Mouse (Mus musculus): ENCODE measurements around the gene Pld2.

The Pld2 gene

DNA sequence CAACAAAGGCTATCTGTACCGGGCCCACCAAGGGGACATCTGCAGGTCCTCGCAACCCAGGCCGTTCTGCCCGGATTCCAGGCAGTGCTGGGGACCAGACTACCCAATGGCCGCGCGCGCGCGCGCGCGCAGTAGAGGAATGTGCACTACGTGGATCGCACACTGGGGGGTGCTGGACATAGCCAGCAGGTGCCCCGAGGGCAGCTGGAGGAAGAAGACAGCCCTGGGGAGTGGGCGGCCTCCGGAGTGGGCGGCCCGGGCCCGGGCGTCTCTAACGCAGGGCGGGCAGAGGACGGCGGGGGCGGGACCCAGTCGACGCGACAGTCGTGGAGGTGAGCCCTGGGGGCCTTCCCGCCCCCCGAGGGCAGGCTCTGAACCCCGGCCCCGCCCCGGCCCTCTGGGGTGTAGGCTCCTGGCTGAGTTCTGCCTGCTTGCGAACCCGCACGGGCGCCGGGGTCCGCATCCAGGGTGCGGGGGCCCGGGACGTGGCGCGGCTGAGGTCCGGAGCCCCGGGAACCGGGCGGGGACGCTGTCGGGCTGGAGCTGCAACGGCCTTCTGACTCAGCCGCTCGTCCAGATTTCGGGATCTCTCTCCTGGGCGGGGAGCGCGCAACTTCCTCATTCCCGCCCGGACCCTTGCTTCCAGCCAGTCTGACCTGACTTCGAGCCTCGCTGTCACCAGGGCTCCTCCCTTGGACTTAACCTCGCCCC, at the start of gene Pld2:
Pld2 (plus strand) TSS at position 188 of the 711 bp plus-strand sequence.
- ChIA-PET POLR2A (interaction anchor here in 3 of 4 experiments (0.6 to 2.3 kb wide), 22 partner anchors 9 to 479 kb away, joined by 3 to 16 read pairs (median 4); partner anchors contain the start of genes Psmb6 (in 2 of the 3), 4930544D05Rik (in 1 of the 3), Arrb2 (in 1 of the 3) and Gltpd2 (in 1 of the 3)), CTCF (interaction anchor here in 3 of 4 experiments (0.6 to 2.2 kb wide), 11 partner anchors 11 to 525 kb away, joined by 3 to 6 read pairs (median 3); partner anchors contain the start of genes Psmb6 (in 2 of the 3) and Arrb2 (in 1 of the 3))

DNA sequence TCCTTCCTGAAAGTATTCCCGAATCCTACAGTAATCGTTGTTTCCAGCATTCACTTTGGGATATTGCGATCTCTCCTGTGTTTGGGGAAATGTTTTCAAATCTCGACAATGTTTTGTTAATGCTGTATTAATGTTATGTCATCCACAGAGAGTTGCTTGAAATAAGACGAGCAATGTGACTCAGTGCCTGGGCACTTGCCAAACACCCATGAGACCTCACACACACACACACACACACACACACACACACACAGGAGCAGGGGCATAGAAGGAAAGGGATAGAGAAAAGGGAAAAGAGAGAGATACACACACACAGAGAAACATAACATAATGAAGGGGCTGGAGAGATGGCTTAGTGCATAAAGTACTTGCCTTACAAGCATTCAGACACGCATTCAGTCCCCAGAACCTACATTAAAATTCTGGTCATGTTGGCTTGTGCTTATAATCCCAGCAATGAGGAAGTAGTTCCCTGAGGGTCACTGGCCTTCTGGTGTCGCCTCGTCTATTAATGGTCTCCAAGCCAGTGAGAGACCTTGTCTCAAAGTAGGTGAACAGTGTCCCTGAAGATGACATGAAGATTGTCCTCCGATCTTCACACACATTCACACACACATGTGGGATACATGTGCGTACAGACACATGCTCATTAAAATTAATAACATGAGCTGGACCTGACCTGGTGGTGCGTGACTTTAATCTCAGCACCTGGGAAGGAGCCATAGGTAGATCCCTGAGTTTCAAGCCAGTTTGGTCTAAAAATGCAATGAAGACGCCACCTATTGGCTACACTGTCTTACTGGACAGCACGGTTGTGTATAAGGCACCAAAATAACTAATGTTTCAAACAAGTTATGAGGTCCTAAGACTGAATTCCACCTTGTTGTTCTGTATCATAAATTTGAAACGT, 40.0 kb upstream of the Pld2 start:
- CTCF ChIA-PET: interaction anchor here (0.7 to 1.7 kb wide), 5 partner anchors 10 to 293 kb away, joined by 3 to 5 read pairs (median 3); partner anchors contain the start of gene Arrb2 (in 2 of the 4)
- POLR2A ChIA-PET: no interaction called here

DNA sequence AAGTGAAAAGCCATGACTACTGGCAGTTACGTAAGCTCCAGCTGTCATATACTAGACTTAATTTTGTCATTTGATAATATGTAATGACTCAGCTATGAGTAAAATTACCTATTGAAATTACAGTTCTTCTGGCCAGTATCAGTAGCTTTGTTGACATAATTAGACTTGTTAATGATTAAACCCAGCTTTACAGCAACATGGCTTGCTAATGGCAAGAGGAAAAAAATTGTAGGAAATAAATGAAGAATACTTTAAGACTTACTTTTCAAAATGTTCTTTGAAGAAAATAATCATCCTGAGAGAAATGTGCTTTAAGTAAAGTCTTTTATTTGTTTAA, 39.4 kb upstream of the Pld2 start:
- ChIA-PET CTCF (interaction anchor here in 2 of 4 experiments (0.9 to 1.0 kb wide), 2 partner anchors 68 to 82 kb away, joined by 3 read pairs; partner anchors contain the start of gene Arrb2 (in 1 of the 2)), POLR2A (no interaction called here)

DNA sequence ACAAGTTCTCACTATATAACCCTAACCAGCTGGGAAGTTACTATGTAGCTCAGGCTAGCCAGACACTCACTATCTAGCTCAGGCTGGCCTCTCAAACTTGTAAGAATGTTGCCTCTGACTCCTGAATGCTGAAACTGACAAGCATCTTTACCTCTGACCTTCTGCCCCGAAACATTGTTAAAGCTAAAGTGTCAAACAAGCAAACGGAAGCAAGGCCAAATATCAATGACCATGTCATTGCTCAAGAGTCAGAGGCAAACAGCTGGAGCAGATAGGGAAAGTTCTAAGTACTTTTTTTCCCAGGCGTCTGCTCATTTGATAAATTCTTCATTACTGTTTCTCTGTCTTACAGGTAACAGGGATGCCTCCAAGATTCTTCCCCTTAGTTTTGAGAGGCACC, 37.8 kb upstream of the Pld2 start:
- ChIA-PET CTCF (interaction anchor here in 1 of 4 experiments (1.4 kb wide), 1 partner anchor 13 kb away, joined by 4 read pairs; no protein-coding TSS in a partner anchor), POLR2A (interaction anchor here in 1 of 4 experiments (0.9 kb wide), 1 partner anchor 145 kb away, joined by 3 read pairs; the partner anchor contains the start of genes Rnf167 and Slc25a11)

DNA sequence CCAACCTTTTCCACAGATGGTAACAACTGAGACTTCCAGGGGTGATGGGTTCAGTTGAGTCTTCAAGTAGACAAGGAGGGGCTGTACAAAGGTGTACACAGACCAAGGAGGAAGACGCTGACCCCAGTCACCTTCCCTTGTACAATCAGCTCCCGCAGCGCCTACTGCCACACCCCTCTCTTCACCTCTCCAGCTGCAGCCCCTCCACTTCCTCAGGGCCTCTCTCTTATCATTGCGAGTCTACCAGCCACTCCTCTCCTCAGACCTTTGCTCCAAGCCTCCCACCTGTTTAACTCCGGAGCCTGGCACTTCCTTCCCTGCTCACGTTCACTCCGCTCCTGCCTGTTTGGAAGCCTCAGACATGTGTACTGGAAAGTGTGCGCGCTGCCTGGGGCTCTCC, 34.9 kb upstream of the Pld2 start, which contains the start of gene Tm4sf5:
Tm4sf5 (plus strand) TSS at position 275 of the 400 bp plus-strand sequence.
- ChIA-PET POLR2A (interaction anchor here (0.5 to 1.8 kb wide), 13 partner anchors 13 to 467 kb away, joined by 3 to 16 read pairs (median 3); partner anchors contain the start of genes Arrb2 (in 1 of the 4), Med11 (in 1 of the 4), Pelp1 (in 1 of the 4) and Psmb6 (in 1 of the 4)), CTCF (interaction anchor here (0.5 to 1.2 kb wide), 11 partner anchors 9 to 1561 kb away, joined by 3 to 8 read pairs (median 3); partner anchors contain the start of genes Slc16a11 (in 1 of the 4) and Vmo1 (in 1 of the 4))

DNA sequence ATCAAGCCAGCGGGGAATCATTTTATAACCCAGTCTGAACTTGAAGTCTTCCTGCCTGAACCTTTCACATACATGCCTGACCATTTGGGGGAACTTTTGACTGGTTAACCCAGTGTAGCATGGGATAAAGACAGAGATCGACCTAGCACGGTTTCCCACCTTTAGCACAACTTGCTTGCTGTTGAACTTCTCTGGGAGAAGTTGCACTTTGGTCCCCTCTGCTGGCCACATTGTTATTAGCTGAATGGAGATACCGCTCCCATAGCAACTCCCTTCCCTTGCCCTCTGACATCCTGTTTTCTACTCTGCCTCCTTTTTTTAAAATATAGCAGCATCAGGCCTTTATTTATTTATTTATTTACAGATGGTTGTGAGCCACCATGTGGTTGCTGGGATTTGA, 33.5 kb upstream of the Pld2 start:
- ChIA-PET POLR2A (interaction anchor here (0.5 to 1.1 kb wide), 6 partner anchors 33 to 338 kb away, joined by 3 to 4 read pairs (median 3); partner anchors contain the start of genes Arrb2 (in 1 of the 4) and Rabep1 (in 1 of the 4)), CTCF (interaction anchor here (0.6 to 1.4 kb wide), 11 partner anchors 12 to 324 kb away, joined by 3 to 10 read pairs (median 4); partner anchors contain the start of genes Arrb2 (in 1 of the 4), Med11 (in 1 of the 4) and Psmb6 (in 1 of the 4))

DNA sequence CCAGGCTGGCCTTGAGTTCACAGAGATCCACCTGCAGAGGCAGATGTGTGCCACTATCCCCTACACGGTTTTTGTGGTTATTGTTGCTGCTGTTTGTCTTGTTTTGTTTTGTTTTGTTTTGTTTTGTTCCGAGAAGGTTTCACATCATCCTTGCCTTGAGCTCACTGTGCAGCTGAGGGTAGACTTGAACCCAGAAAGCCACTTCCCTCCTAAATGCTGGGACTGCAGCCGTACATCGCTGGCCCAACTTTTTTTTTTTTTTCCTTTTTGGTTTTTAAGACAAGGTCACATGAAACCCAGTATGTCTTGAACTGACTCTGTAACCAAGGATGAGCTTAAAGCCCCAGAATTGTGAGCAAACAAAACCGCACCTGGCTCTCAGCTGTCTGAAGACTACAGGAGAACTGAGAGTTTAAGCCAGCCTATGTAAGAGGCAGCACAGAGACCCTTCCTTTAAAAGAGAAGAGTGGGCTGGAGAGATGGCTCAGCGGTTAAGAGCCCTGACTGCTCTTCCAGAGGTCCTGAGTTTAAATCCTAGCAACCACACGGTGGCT, 32.8 kb upstream of the Pld2 start:
- CTCF ChIA-PET: interaction anchor here (0.6 to 1.4 kb wide), 14 partner anchors 11 to 325 kb away, joined by 3 to 10 read pairs (median 4); partner anchors contain the start of genes Arrb2 (in 1 of the 4), Med11 (in 1 of the 4) and Psmb6 (in 1 of the 4)
- POLR2A ChIA-PET: interaction anchor here in 3 of 4 experiments (0.5 to 1.1 kb wide), 4 partner anchors 34 to 75 kb away, joined by 3 to 4 read pairs (median 3); partner anchors contain the start of gene Arrb2 (in 1 of the 3)

DNA sequence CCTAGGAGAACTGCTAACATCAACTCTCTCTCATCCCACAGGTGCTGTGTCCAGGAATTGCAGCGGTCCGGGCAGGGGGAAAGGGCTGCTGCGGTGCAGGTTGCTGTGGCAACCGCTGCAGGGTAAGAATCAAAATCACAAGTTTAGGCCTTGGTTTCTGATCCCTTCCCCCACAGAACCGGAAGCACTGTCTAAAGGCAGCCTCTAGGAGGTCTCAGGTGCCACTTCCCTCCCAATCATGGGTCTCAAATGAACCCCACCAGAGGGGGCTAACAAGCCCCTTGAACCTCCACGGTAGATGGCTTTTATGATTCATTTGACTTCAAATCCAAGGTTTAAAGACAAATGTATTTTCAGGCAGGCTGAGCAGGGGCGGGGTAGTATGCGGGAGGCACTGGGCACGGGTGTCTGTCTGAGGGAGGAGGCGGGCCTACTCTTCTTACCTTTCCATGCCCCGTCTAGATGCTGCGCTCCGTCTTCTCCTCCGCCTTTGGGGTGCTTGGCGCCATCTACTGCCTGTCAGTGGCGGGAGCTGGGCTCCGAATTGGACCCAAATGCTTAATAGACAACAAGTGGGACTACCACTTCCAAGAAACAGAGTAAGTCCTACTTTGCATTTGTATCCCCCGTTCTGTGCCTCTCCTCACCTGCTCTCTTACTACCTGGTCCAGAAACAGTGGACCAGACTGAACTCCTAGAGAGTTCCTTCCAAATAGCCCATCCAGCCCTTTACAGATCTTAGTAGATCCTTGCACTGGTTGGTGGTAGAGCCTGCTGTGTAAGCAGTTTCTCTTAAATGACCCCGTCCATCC, 29.9 kb upstream of the Pld2 start:
- ChIA-PET CTCF (interaction anchor here (0.6 to 3.4 kb wide), 21 partner anchors 10 to 736 kb away, joined by 3 to 12 read pairs (median 4); partner anchors contain the start of genes Arrb2 (in 2 of the 4), Med11 (in 1 of the 4) and Psmb6 (in 1 of the 4)), POLR2A (interaction anchor here in 3 of 4 experiments (0.5 to 2.8 kb wide), 10 partner anchors 9 to 158 kb away, joined by 3 to 12 read pairs (median 3); partner anchors contain the start of genes Gltpd2 (in 2 of the 3), 4930544D05Rik (in 1 of the 3) and Psmb6 (in 1 of the 3))

DNA sequence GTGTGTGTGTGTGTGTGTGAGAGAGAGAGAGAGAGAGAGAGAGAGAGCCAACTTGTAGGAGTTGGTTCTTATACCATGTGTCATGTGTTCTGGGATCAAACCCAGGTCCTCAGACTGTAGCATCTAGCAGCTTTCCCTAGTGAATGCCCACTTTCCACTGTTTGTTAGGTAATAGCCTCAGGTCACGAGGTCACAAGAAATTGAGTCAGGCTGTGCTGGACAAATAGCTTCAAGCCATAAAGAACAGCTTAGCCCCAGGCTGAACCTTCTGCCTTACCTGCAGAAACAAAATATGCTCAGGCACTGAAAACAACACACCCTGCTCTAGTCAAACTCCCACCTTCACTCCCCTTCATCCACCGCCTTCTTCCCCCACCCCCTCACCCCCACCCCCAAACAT, 28.6 kb upstream of the Pld2 start:
- POLR2A ChIA-PET: interaction anchor here in 3 of 4 experiments (0.5 to 2.8 kb wide), 10 partner anchors 9 to 210 kb away, joined by 3 to 12 read pairs (median 3); partner anchors contain the start of genes Psmb6 (in 2 of the 3), Gltpd2 (in 1 of the 3) and Pld2 (in 1 of the 3)

DNA sequence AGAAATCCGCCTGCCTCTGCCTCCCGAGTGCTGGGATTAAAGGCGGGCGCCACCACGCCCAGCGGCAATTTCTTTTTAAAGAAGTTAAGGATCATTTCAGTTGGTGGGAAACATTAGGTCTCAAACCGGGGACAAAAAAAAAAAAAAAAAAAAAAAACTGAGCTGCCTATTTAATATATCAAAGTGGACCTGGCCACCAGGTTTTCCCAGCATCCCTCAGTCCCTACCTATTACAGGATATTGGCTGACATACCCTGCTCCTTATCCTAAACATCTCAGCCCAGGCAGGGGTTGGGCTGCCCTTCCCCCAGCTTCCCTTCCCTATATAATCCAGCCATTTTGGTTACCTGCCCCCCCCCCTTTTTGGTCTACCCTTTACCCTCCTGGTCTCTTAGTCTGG, 28.0 kb upstream of the Pld2 start:
- POLR2A ChIA-PET: interaction anchor here in 2 of 4 experiments (0.6 to 1.8 kb wide), 5 partner anchors 14 to 501 kb away, joined by 3 to 5 read pairs (median 3); partner anchors contain the start of genes Pld2 (in 1 of the 2) and Psmb6 (in 1 of the 2)
- CTCF ChIA-PET: interaction anchor here (0.6 to 3.4 kb wide), 6 partner anchors 80 to 1777 kb away, joined by 3 to 12 read pairs (median 4); partner anchors contain the start of genes Arrb2 (in 1 of the 4) and Slc2a4 (in 1 of the 4)

More for the DNA sequence above, 28.6 kb upstream of the Pld2 start:
- CTCF ChIA-PET: interaction anchor here (0.6 to 3.4 kb wide), 11 partner anchors 59 to 584 kb away, joined by 3 to 12 read pairs (median 4); partner anchors contain the start of genes Arrb2 (in 1 of the 4), Med11 (in 1 of the 4), Slc16a11 (in 1 of the 4) and Slc2a4 (in 1 of the 4)

DNA sequence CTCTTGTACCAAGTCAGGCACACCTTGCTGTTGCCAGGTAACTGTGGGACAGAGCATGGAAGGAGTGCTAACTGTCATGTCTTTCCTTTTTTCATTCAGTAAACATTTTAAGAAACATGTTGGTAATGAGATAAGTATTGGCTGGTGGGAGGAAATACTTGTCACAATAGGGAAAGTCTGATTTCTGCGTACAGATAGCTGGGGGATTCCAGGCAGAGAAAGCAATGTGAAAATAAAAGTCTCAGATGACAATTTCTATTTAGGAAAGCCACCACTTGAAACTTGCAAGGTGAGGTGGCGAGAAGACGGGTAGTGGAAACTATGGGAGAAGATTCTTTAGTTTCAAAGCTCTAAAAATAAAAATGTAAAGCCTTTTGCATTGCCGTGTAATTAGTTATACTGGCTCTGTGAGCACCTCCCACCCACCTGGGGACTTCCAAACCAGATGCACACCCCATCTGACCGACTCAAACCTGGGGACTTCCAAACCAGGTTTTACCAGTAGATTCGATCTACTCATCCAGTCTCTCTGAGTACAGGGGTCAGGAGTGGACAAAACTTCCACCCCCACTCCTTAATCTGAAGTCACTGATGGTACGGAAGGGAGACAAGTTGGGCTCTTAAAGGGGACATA, 27.0 kb upstream of the Pld2 start:
- CTCF ChIA-PET: interaction anchor here in 2 of 4 experiments (1.0 to 1.9 kb wide), 6 partner anchors 8 to 134 kb away, joined by 3 to 5 read pairs (median 4); partner anchors contain the start of genes Med11 (in 1 of the 2), Rnf167 (in 1 of the 2), Slc25a11 (in 1 of the 2) and Tm4sf5 (in 1 of the 2)

DNA sequence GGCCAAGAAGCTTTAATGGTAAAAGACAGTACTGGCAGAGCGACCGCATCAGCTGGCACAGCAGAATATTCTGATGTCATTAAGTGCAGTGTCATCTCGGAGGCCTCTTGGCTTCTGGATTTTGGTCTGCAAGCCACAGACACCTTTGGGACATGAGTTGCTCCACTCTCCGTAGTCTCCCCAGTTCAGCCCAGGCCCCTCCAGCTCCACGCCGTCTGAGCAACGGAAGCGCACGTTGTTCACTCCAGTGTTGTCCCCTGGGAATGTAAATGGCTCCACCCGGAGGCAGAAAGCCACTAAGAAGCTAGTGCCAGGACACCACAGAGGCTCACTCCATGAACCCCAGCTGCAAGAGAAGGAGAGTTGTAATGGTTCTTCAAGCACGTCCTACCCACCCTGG, 26.3 kb upstream of the Pld2 start:
- ChIA-PET POLR2A (interaction anchor here in 3 of 4 experiments (0.6 to 2.3 kb wide), 6 partner anchors 12 to 263 kb away, joined by 3 to 9 read pairs (median 3); partner anchors contain the start of genes Arrb2 (in 1 of the 3), Psmb6 (in 1 of the 3) and Spag7 (in 1 of the 3)), CTCF (interaction anchor here in 2 of 4 experiments (1.0 to 1.9 kb wide), 8 partner anchors 9 to 133 kb away, joined by 3 to 6 read pairs (median 4); partner anchors contain the start of genes Med11 (in 1 of the 2), Psmb6 (in 1 of the 2), Rnf167 (in 1 of the 2) and Slc25a11 (in 1 of the 2))

More for the DNA sequence above, 27.0 kb upstream of the Pld2 start:
- POLR2A ChIA-PET: interaction anchor here in 2 of 4 experiments (1.1 to 2.3 kb wide), 4 partner anchors 12 to 156 kb away, joined by 3 to 9 read pairs (median 3); partner anchors contain the start of genes Arrb2 (in 1 of the 2), Psmb6 (in 1 of the 2) and Spag7 (in 1 of the 2)

DNA sequence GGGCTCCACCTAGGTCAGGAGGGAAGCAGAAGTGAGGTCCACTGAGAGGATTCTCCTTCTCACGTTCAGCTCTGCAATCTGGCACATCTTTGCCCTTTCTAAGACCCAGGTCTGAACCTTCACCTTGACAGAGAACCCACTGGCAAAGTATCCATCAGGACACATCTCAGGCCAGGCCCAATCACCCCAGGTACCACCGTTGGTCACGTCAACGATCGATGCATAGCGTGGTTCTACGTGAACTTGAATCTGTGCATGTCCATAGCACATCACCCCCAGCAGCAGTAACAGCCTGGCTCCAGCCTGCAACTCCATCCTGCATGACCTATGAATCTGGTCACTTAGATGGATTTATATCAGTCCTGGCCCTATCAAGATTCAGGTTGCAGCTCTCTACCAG, 25.6 kb upstream of the Pld2 start, which contains the start of gene Vmo1:
Vmo1 (minus strand) TSS at position 329 of the 400 bp plus-strand sequence.
- ChIA-PET POLR2A (interaction anchor here in 3 of 4 experiments (0.6 to 2.3 kb wide), 4 partner anchors 11 to 263 kb away, joined by 3 to 9 read pairs (median 4); partner anchors contain the start of genes Psmb6 (in 1 of the 3) and Spag7 (in 1 of the 3)), CTCF (interaction anchor here in 2 of 4 experiments (0.5 to 1.9 kb wide), 7 partner anchors 9 to 133 kb away, joined by 3 to 6 read pairs (median 4); partner anchors contain the start of genes Med11 (in 1 of the 2), Psmb6 (in 1 of the 2), Rnf167 (in 1 of the 2) and Slc25a11 (in 1 of the 2))

DNA sequence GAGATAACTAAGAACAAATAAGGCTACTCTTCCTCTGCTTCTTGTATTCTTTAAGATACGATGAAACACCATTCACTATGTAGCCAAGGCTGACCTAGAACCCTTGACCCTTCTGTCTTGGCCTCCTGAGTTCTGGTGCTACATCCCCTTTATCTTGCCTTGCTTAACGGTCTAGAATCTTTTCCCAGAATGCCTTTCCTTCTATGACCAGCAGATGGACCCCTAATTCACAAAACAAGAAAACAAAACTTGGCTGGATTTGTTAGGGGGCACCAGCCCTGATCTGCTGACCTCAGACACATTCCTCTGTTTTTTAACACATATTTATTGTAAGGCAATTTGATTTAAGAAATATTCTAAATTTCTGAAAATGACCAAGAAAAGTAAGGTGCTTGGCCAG, 23.5 kb upstream of the Pld2 start:
- ChIA-PET POLR2A (interaction anchor here in 1 of 4 experiments (1.5 kb wide), 1 partner anchor 9 kb away, joined by 3 read pairs; the partner anchor contains the start of gene Psmb6), CTCF (interaction anchor here in 3 of 4 experiments (0.6 to 5.1 kb wide), 6 partner anchors 104 to 261 kb away, joined by 3 to 19 read pairs (median 5); no protein-coding TSS in a partner anchor)

Data from embryonic stem cell, embryonic (primary cell).